Mouse (Mus musculus): Measurements from ENCODE around the gene Tnxb. TPM values are rescaled to one million over a fixed set of nuclear protein-coding genes. Genes with fewer than 3 reads are reported as not detected.

The Tnxb gene
- polyA plus RNA-seq, 1 experiment from 2014 or later: 0.36 TPM

DNA sequence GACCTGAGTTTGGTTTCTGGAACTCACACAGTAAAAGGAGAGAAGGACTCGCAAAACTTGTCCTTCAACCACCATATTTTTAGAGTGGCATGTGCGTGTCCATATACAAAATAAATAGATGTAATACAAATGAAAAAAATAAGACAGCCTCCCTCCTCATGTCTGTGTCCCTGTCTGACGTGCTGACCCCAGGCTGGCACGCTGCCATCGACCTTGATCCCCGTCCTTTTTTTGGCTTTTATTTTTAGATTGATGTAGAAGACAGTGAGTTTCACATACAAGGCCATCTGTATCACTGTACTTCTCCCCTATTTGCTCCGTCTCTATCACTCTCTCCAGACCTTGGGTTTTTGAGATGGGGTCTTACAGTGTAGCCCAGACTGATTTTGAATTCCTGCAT lies 5.9 kb upstream of the Tnxb start:
- Histone ChIP-seq H3K4me3 (ENCODE audit: low read depth, low read length) (no peak overlapping the region), H3K4me1 (ENCODE audit: insufficient read depth) (no peaks in the 10 kb centered on the region), H3K27me3 (ENCODE audit: insufficient read depth, low read length) (peaks cover 28% of the 10 kb centered on the region), H3K36me3 (replicated peaks; ENCODE audit: insufficient read depth, low read length) (no peaks in the 10 kb centered on the region), H3K27ac (ENCODE audit: low read depth) (no peak overlapping the region), H3K9ac (replicated peaks) (no peak overlapping the region), H3K9me3 (ENCODE audit: low read length) (no peaks in the 10 kb centered on the region), H3K4me2 (ENCODE audit: low read depth, low read length) (no peak overlapping the region)
- TF ChIP-seq EP300 (IDR thresholded peaks at IDR 0.05; ENCODE audit: low read depth): no peak
- TF ChIP-seq CTCF (IDR thresholded peaks at IDR 0.05; ENCODE audit: low read depth): no peak
- DNase-seq: no peak
- ATAC-seq: no peak
- 62% methylated on average over 7 of the region's 7 CpGs for WGBS (ENCODE audit: insufficient replicate concordance)

DNA sequence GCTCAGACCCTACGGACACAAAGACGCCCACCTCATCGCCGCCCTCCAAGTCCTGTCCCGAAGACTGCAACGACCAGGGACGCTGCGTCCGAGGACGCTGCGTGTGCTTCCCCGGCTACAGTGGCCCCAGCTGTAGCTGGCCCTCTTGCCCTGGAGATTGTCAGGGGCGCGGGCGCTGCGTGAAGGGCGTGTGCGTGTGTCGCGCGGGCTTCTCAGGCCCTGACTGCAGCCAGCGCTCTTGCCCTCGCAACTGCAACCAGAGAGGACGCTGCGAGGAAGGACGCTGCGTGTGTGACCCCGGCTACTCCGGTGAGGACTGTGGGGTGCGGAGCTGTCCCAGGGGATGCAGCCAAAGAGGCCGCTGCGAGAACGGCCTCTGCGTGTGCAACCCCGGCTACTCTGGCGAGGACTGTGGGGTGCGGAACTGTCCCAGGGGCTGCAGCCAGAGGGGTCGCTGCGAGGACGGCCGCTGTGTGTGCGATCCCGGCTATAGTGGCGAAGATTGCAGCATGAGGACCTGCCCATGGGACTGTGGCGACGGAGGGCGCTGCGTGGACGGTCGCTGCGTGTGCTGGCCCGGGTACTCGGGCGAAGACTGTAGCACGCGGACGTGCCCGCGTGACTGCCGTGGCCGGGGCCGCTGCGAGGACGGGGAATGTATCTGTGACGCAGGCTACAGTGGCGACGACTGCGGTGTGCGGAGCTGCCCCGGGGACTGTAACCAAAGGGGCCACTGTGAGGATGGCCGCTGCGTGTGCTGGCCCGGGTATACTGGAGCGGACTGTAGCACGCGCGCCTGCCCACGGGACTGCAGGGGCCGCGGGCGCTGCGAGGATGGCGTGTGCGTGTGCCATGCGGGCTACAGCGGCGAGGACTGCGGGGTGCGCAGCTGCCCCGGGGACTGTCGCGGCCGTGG lies 1.1 kb downstream of the Tnxb start:
- Histone ChIP-seq H3K27ac (ENCODE audit: low read depth) (no peak overlapping the region), H3K4me3 (ENCODE audit: low read depth, low read length) (no peak overlapping the region), H3K4me2 (ENCODE audit: low read depth, low read length) (no peak overlapping the region; the same call in 1 of the 2 replicates), H3K27me3 (ENCODE audit: insufficient read depth, low read length) (peaks cover 52% of the 10 kb centered on the region), H3K36me3 (replicated peaks; ENCODE audit: insufficient read depth, low read length) (no peaks in the 10 kb centered on the region), H3K4me1 (ENCODE audit: insufficient read depth) (peaks cover 6% of the 10 kb centered on the region; the same call in 1 of the 2 replicates), H3K9me3 (ENCODE audit: low read length) (no peaks in the 10 kb centered on the region), H3K9ac (replicated peaks) (no peak overlapping the region)
- ATAC-seq (no peak), DNase-seq (no peak)
- WGBS (ENCODE audit: insufficient replicate concordance): 18% methylated on average over 88 of the region's 93 CpGs
- TF ChIP-seq EP300 (IDR thresholded peaks at IDR 0.05; ENCODE audit: low read depth) (no peak), CTCF (IDR thresholded peaks at IDR 0.05; ENCODE audit: low read depth) (0 out of 2 replicates have a peak, but pooled peaks have one; percentile 2)

DNA sequence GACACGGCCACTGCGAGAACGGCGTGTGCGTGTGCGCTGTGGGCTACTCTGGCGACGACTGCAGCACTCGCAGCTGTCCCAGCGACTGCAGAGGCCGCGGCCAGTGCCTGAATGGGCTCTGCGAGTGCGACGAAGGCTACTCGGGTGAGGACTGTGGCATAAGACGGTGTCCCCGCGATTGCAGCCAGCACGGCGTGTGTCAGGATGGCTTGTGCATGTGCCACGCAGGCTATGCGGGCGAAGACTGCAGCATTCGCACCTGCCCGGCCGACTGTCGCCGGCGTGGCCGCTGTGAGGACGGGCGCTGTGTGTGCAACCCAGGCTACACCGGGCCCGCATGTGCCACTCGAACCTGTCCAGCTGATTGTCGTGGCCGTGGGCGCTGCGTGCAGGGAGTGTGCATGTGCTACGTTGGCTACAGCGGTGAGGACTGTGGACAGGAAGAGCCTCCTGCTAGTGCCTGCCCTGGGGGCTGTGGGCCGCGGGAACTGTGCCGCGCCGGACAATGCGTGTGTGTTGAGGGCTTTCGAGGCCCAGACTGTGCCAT lies 2.0 kb downstream of the Tnxb start:
- Histone ChIP-seq H3K4me1 (ENCODE audit: insufficient read depth) (peaks cover 6% of the 10 kb centered on the region; the same call in 1 of the 2 replicates), H3K36me3 (replicated peaks; ENCODE audit: insufficient read depth, low read length) (no peaks in the 10 kb centered on the region), H3K9me3 (ENCODE audit: low read length) (no peaks in the 10 kb centered on the region), H3K27ac (ENCODE audit: low read depth) (no peak overlapping the region), H3K27me3 (ENCODE audit: insufficient read depth, low read length) (peaks cover 58% of the 10 kb centered on the region), H3K4me2 (ENCODE audit: low read depth, low read length) (no peak overlapping the region), H3K4me3 (ENCODE audit: low read depth, low read length) (no peak overlapping the region), H3K9ac (replicated peaks) (no peak overlapping the region)
- DNase-seq: no peak
- no peak for TF ChIP-seq CTCF (IDR thresholded peaks at IDR 0.05; ENCODE audit: low read depth)
- no peak for TF ChIP-seq EP300 (IDR thresholded peaks at IDR 0.05; ENCODE audit: low read depth)
- 38% methylated on average over 49 of the region's 49 CpGs for WGBS (ENCODE audit: insufficient replicate concordance)
- ATAC-seq: no peak

DNA sequence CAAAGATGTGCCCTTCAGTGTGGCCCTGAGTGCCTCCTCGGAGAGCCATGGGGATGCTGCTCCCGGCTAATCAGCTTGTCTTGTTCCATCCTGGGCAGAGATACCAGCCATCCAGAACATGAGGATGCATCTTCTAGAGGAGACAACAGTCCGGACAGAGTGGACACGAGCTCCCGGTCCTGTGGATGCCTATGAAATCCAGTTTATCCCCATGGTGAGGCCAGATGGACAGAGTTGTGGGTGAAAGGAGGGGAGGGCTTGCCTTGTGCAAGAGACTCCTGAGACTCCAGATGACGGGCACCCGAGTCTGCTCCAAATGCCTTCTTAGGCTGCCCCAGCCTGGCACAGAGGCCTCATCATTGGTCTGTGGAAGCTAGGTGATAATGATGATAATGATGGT lies 2.8 kb downstream of the Tnxb start:
- no peaks in the 10 kb centered on the region for H3K36me3 ChIP-seq (replicated peaks; ENCODE audit: insufficient read depth, low read length)
- WGBS (ENCODE audit: insufficient replicate concordance): 84% methylated on average over 7 of the region's 7 CpGs
- peaks cover 58% of the 10 kb centered on the region for H3K27me3 ChIP-seq (ENCODE audit: insufficient read depth, low read length)
- no peak overlapping the region for H3K4me3 ChIP-seq (ENCODE audit: low read depth, low read length)
- H3K9me3 ChIP-seq (ENCODE audit: low read length): no peaks in the 10 kb centered on the region
- TF ChIP-seq CTCF (IDR thresholded peaks at IDR 0.05; ENCODE audit: low read depth) (no peak), EP300 (IDR thresholded peaks at IDR 0.05; ENCODE audit: low read depth) (no peak)
- peaks cover 6% of the 10 kb centered on the region; the same call in 1 of the 2 replicates for H3K4me1 ChIP-seq (ENCODE audit: insufficient read depth)
- ATAC-seq (no peak), DNase-seq (no peak)
- no peak overlapping the region for H3K27ac ChIP-seq (ENCODE audit: low read depth)
- H3K9ac ChIP-seq (replicated peaks): no peak overlapping the region
- no peak overlapping the region for H3K4me2 ChIP-seq (ENCODE audit: low read depth, low read length)

DNA sequence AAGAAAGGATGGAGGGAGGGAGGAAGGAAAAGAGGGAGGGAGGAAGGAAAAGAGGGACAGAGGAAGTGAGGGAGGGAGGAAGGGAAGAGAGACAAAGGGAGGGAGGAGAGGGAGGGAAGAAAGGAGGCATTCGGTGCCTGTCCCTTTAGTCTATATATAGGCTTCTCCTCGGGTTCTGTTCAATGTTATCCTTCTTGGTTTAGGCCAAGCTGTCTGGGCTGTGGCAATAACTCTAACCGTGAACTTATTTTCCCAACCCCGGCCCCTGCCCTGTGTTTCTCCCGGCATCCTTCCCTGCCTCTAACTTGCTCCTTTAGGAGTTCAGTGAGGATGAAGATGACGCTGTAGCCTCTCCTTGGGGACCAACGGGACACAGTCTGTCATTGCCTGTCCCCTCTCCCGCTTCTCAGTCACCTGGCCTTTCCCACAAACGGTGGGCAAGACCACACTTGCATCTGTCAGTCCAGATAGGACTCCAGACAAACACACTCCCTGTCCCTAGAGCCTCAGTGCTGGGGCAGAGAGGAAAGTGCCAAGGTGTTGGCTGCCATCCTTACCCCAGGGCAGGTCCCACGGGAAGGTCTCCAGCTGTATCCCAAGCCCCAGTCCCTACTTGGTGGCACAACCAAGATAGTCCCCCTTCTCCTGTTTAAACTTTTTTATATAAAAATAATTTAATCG lies 4.3 kb downstream of the Tnxb start:
- no peak overlapping the region for H3K4me3 ChIP-seq (ENCODE audit: low read depth, low read length)
- H3K4me2 ChIP-seq (ENCODE audit: low read depth, low read length): no peak overlapping the region
- no peaks in the 10 kb centered on the region for H3K36me3 ChIP-seq (replicated peaks; ENCODE audit: insufficient read depth, low read length)
- H3K9me3 ChIP-seq (ENCODE audit: low read length): no peaks in the 10 kb centered on the region
- peaks cover 6% of the 10 kb centered on the region; the same call in 1 of the 2 replicates for H3K4me1 ChIP-seq (ENCODE audit: insufficient read depth)
- TF ChIP-seq CTCF (IDR thresholded peaks at IDR 0.05; ENCODE audit: low read depth): no peak
- no peak for TF ChIP-seq EP300 (IDR thresholded peaks at IDR 0.05; ENCODE audit: low read depth)
- 57% methylated on average over 11 of the region's 11 CpGs for WGBS (ENCODE audit: insufficient replicate concordance)
- no peak overlapping the region for H3K27ac ChIP-seq (ENCODE audit: low read depth)
- H3K27me3 ChIP-seq (ENCODE audit: insufficient read depth, low read length): peaks cover 69% of the 10 kb centered on the region
- no peak for DNase-seq
- no peak overlapping the region for H3K9ac ChIP-seq (replicated peaks)
- no peak for ATAC-seq

Data from liver, postnatal 0 days (tissue).